Mouse (Mus musculus) midbrain, embryonic 16.5 days (tissue): Measurements from ENCODE around the gene Col4a1. TPM values are rescaled to one million over a fixed set of nuclear protein-coding genes. Genes with fewer than 3 reads are reported as not detected.
A peak's percentile ranks its signal among the peaks of the same experiment; 100 is the strongest.

Experiments used
- ATAC-seq: fragments of 200-750 bp; cut with Nextera tagmentation; 2 replicates; pipeline ENCODE4 v1.8.0; 2017; ENCODE audit warnings: moderate TSS enrichment
- H3K27ac ChIP-seq: fragments of 300-500 bp; sonication (generic); 2 replicates; pipeline ENCODE4 v1.5.1; 2014; ENCODE audit warnings: mild to moderate bottlenecking, low read length, mixed read lengths
- H3K27me3 ChIP-seq: fragments of 300-500 bp; sonication (generic); 2 replicates; pipeline ENCODE4 v1.6.1; 2014; ENCODE audit warnings: low read depth, low read length, mixed read lengths; ENCODE audit not compliant: control insufficient read depth, insufficient read depth
- H3K36me3 ChIP-seq: fragments of 300-500 bp; sonication (generic); 2 replicates; pipeline ENCODE4 v1.6.1; 2014; ENCODE audit warnings: mild to moderate bottlenecking, low read length, moderate library complexity, mixed read lengths; ENCODE audit not compliant: control insufficient read depth, insufficient read depth
- H3K4me1 ChIP-seq: fragments of 300-500 bp; sonication (generic); 2 replicates; pipeline ENCODE4 v1.6.1; 2014; ENCODE audit warnings: mild to moderate bottlenecking, low read length, mixed read lengths; ENCODE audit not compliant: control insufficient read depth, insufficient read depth
- H3K4me2 ChIP-seq: fragments of 300-500 bp; sonication (generic); 2 replicates; pipeline ENCODE4 v1.6.1; 2014; ENCODE audit warnings: mild to moderate bottlenecking, low read length, mixed read lengths
- H3K4me3 ChIP-seq: fragments of 300-500 bp; sonication (generic); 2 replicates; pipeline ENCODE4 v1.5.1; 2014; ENCODE audit warnings: low read depth, mild to moderate bottlenecking, low read length, moderate library complexity, mixed read lengths
- H3K9ac ChIP-seq: fragments of 300-500 bp; sonication (generic); 2 replicates; pipeline ENCODE4 v1.6.1; 2014; ENCODE audit warnings: low read depth, low read length, mixed read lengths
- H3K9me3 ChIP-seq: fragments of 300-500 bp; sonication (generic); replicated peaks from 2 replicates; pipeline ENCODE4 v1.6.1; 2014; ENCODE audit warnings: mild to moderate bottlenecking, low read length, mixed read lengths; ENCODE audit not compliant: control insufficient read depth, poor library complexity, severe bottlenecking
- WGBS: fragments of 180-500 bp; shearing (Covaris S2); extraction: QIAGEN DNeasy Blood & Tissue Kit; methylation state at CpG from one replicate; pipeline ENCODE4 v1.1.7; 2014; 5-methylcytosine and 5-hydroxymethylcytosine counted together
- polyA plus RNA-seq: library from polyadenylated mRNA; unstranded; fragments of >200 nt; fragmentation: Nextera tagmentation; extraction: Ambion mirVana; gene quantifications from 2 replicates; pipeline ENCODE4 v1.2.1, GENCODE M21; 2015

Col4a1 gene
- polyA plus RNA-seq, 1 experiment from 2014 or later = 73.6 TPM

DNA sequence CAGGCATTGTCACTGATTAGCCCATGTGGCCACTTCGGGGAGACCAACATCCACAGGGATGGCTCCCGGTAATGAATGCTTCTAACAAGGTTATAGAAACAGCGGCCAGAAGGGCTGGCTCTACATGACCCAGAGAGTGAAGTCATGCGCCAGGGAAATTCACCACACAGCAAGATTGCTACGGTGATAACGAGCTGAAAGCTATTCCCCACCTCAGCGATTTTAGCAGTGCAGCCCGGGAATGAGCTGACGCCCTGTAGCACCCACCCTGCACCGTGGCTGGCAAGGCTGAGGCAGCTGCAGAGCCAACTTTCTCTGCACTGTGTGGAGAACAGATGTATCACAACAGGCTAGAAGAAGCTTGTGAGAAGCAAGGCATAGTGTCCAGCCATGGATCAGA lies 30.5 kb downstream of the Col4a1 start:
- Histone ChIP-seq H3K4me3 (no peak overlapping the region), H3K4me1 (peaks cover 6% of the 10 kb centered on the region; the same call in 1 of the 2 replicates), H3K27ac (no peak overlapping the region), H3K9me3 (no peaks in the 10 kb centered on the region), H3K9ac (no peak overlapping the region), H3K27me3 (no peaks in the 10 kb centered on the region), H3K36me3 (no peaks in the 10 kb centered on the region), H3K4me2 (no peak overlapping the region)
- WGBS = 72% methylated on average over 10 of the region's 10 CpGs
- ATAC-seq = no peak

DNA sequence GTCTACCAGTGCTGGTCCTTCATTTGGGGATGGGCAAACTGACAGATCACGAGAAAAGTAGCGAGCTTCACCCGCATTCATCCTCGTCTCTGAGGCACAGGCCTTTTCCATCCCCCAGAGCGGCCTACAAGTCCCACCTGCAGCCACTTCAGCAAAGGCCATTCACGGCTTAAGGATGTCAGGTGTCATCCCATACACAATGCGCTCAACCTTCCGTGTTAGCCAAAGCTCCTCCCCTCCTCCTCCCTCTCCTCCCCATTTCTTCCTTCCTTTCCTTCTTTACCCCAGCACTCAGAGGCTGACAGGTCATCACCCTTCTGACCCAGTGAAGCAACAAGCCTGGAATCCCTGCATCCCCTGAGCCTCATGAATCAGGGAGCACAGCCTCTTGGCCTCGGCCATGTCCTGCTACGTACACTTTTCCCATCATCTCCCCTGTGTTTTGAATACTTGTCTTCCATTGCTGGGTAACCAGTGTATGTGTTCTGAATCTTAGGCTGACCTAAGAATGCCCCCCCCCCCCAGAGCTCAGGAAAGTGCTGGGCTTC lies 31.8 kb downstream of the Col4a1 start:
- Histone ChIP-seq H3K36me3 (no peaks in the 10 kb centered on the region), H3K4me1 (peaks cover 6% of the 10 kb centered on the region; the same call in 1 of the 2 replicates), H3K4me2 (no peak overlapping the region), H3K27ac (no peak overlapping the region), H3K9me3 (no peaks in the 10 kb centered on the region), H3K27me3 (no peaks in the 10 kb centered on the region), H3K9ac (no peak overlapping the region), H3K4me3 (no peak overlapping the region)
- no peak for ATAC-seq
- 67% methylated on average over 10 of the region's 10 CpGs for WGBS

DNA sequence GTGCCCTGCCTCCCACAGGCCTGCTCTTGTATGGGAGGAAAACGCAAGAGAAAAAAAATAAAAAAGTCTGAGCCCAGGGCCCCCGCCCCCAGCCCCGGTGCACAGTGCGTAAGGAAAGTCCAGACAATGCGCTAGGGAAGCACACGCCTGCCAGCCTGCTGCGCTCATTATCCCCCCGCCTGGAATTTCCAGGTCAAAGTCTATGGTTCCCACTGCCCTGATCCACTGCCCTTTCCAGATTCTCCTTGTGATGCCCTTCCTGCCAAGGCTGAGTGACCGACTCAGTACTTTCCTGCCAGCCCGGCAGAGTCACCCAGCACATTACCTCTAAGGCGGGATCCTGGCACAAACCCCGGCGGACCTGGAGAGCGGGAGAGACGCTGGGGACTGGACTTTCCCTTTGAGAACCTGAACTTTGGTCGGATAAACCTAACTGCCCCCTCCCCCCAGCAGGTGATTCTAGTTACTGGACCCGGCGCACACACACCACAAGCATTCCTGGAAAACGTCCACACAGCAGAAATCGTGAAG lies 33.3 kb downstream of the Col4a1 start:
- no peak overlapping the region for H3K27ac ChIP-seq
- ATAC-seq = no peak
- peaks cover 6% of the 10 kb centered on the region; the same call in 1 of the 2 replicates for H3K4me1 ChIP-seq

DNA sequence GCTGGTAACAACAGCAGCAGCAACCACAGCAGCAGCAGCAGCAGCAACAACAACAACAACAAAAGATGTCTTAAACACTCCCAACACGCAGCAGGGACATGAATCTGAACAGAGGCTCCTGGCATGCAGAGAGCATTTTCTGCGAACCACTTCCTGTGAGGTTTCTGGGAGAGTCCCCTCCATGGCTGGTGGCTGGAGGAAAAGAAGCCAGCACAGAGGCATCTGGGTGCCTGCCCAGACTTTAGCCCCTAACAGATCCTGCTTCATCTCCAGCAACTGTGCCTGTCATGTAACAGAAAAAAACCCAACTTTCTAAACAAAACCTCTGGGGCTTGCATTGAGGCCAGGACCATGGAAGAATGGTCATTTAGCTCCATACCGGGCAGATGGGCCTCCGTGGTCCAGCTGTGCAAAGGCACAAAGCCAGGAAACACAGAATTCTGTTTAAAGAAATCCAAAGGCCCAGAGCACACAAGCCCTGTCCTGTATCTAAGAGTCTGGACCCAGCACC lies 34.5 kb downstream of the Col4a1 start:
- peak overlapping the region; percentile 58; the same call in 1 of the 2 replicates for H3K27ac ChIP-seq
- H3K4me2 ChIP-seq = no peak overlapping the region
- no peaks in the 10 kb centered on the region for H3K9me3 ChIP-seq
- no peak overlapping the region for H3K9ac ChIP-seq
- peaks cover 5% of the 10 kb centered on the region; the same call in 1 of the 2 replicates for H3K4me1 ChIP-seq
- no peak overlapping the region for H3K4me3 ChIP-seq
- H3K36me3 ChIP-seq = no peaks in the 10 kb centered on the region
- H3K27me3 ChIP-seq = no peaks in the 10 kb centered on the region
- 48% methylated on average over 4 of the region's 4 CpGs for WGBS
- ATAC-seq = no peak

More for the DNA sequence above, 33.3 kb downstream of the Col4a1 start:
- H3K4me2 ChIP-seq = peak overlapping the region; percentile 3; the same call in 1 of the 2 replicates
- H3K9ac ChIP-seq = no peak overlapping the region
- no peaks in the 10 kb centered on the region for H3K9me3 ChIP-seq
- H3K27me3 ChIP-seq = no peaks in the 10 kb centered on the region
- H3K4me3 ChIP-seq = no peak overlapping the region
- WGBS = 60% methylated on average over 20 of the region's 20 CpGs
- H3K36me3 ChIP-seq = no peaks in the 10 kb centered on the region

DNA sequence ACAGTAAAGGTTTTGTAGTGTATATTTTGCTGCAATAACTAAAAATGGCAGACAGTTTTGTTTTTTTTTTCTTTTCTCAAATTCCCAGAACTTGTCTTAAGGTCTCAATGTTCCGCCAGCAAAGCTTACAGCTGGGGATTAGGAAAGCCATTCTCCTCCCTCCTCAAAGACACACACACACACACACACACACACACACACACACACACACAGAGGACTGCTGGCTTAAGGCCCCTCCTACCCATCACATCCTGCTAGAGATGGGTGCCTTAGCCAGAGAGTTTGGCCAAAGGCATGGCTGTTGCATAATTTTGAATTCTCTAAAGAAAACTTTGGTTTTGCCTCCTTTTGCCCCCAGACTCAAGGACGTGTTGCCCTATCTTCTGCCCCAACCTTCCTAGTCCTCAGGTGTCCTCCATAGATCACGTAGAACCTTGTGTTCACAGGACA lies 35.0 kb downstream of the Col4a1 start:
- Histone ChIP-seq H3K36me3 (no peaks in the 10 kb centered on the region), H3K4me2 (no peak overlapping the region), H3K27me3 (no peaks in the 10 kb centered on the region), H3K9me3 (no peaks in the 10 kb centered on the region), H3K4me1 (peaks cover 3% of the 10 kb centered on the region; the same call in 1 of the 2 replicates), H3K9ac (no peak overlapping the region), H3K4me3 (no peak overlapping the region), H3K27ac (peak overlapping the region; percentile 58; the same call in 1 of the 2 replicates)
- WGBS = 70% methylated on average over 3 of the region's 3 CpGs
- ATAC-seq = no peak

DNA sequence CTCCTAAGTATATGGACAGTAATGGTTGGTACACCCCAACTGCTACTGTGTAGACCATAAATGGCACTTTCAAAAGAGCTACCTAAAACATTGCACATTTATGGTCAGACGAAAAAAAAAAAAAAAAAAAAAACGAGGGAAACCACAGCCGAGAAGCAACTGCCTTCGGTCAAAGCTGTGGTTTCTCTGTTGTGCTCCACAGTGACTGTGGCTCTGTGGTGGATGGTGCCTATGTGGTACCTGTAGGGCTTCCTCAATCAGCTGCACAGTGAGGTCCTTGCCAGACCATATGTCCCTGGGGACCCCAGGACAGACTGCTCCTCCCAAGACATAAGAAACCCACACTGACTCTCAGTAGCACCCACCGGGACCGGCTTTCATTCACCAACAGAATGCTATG lies 36.3 kb downstream of the Col4a1 start:
- Histone ChIP-seq H3K9ac (no peak overlapping the region), H3K36me3 (no peaks in the 10 kb centered on the region), H3K27me3 (no peaks in the 10 kb centered on the region), H3K27ac (no peak overlapping the region), H3K4me1 (no peaks in the 10 kb centered on the region; the same call in 1 of the 2 replicates), H3K4me2 (no peak overlapping the region), H3K4me3 (no peak overlapping the region), H3K9me3 (no peaks in the 10 kb centered on the region)
- no peak for ATAC-seq
- WGBS = 85% methylated on average over 5 of the region's 6 CpGs

DNA sequence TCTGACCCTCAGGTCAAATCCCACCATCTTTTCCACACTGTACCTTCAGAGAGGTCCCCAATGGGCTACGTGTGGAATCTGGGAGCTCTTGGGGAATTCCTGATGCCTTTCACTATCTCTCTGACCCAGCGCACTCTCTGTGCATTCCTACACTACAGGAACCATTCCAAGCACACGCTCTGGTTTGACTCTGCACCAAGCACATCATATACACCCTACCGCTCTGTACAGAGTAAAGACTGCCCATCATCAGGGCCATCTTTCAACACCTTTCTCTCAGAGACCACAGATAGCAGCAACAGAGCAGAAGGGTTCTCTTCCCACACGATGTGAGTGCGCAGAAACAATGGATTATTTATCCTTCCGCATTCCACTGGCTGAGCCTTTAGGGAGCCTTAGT lies 38.2 kb downstream of the Col4a1 start:
- no peak overlapping the region for H3K27ac ChIP-seq
- 84% methylated on average over 7 of the region's 7 CpGs for WGBS
- no peak for ATAC-seq
- H3K4me3 ChIP-seq = no peak overlapping the region
- H3K4me2 ChIP-seq = no peak overlapping the region
- no peak overlapping the region for H3K9ac ChIP-seq
- H3K27me3 ChIP-seq = no peaks in the 10 kb centered on the region
- H3K9me3 ChIP-seq = no peaks in the 10 kb centered on the region
- H3K36me3 ChIP-seq = no peaks in the 10 kb centered on the region
- no peaks in the 10 kb centered on the region; the same call in 1 of the 2 replicates for H3K4me1 ChIP-seq

DNA sequence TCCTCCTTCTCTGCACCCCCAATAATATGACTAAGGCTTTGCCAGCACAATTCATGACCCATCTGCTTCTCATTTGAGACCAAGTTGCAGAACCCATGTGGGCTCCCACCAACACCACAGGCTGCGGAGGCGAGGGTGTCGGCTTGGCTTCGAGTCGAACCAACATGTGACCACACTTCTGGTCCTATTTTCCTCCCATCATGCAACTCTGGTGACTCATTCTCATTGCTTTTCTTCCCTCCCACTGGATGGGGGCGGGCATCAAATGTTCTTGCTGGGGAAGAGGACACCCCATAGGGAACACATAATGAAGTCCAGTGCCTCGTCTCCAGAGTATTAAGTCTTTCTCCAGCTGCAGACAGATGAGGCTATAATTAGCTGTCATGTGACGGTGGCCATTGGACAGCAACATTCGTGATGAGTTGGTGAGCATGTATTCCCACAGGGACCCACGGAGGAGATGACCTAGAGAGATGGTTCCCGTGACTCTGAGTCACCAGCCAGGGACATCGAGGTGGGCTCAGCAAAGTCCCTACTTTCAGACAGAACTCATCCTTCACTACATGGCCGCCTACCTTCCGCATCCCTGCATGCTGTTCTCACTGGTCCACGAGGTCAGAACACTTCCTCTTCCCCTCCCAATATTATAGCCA lies 39.0 kb downstream of the Col4a1 start:
- Histone ChIP-seq H3K9me3 (no peaks in the 10 kb centered on the region), H3K4me1 (no peaks in the 10 kb centered on the region; the same call in 1 of the 2 replicates), H3K36me3 (no peaks in the 10 kb centered on the region), H3K27me3 (no peaks in the 10 kb centered on the region), H3K27ac (no peak overlapping the region), H3K4me2 (no peak overlapping the region), H3K9ac (no peak overlapping the region), H3K4me3 (no peak overlapping the region)
- WGBS = 90% methylated on average over 15 of the region's 15 CpGs
- ATAC-seq = no peak

DNA sequence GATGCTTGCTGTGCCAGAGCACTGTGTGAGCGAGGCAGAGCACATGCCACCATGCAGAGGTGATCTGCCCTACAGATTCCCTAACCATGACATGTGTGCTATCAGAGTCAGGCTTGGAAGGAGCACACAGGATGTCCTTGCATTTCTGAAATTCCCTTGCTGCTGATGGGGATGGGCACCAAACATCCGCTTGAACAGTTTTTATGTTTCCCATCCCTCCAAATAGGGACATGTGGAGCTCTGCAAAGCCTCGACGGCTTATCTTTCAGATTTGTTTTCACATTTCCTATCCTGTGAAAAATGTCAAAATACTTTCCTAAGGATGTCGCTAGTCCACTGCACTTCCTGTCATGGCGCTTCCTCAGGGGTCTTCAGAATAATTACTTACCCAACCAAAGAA lies 40.4 kb downstream of the Col4a1 start:
- Histone ChIP-seq H3K4me1 (no peaks in the 10 kb centered on the region), H3K9ac (no peak overlapping the region), H3K36me3 (no peaks in the 10 kb centered on the region), H3K4me2 (no peak overlapping the region), H3K27me3 (no peaks in the 10 kb centered on the region), H3K27ac (no peak overlapping the region), H3K4me3 (no peak overlapping the region), H3K9me3 (no peaks in the 10 kb centered on the region)
- WGBS = 89% methylated on average over 6 of the region's 6 CpGs
- ATAC-seq = no peak
